Mouse (Mus musculus) cerebral cortex, adult 2 months (tissue): ENCODE data around the gene Rnf2.

ENCODE experiments used
- WGBS: fragments of 180-500 bp; shearing (Covaris S2); methylation state at CpG from one replicate; pipeline ENCODE4 v1.1.7; 2018; 5-methylcytosine and 5-hydroxymethylcytosine counted together

The Rnf2 gene

DNA sequence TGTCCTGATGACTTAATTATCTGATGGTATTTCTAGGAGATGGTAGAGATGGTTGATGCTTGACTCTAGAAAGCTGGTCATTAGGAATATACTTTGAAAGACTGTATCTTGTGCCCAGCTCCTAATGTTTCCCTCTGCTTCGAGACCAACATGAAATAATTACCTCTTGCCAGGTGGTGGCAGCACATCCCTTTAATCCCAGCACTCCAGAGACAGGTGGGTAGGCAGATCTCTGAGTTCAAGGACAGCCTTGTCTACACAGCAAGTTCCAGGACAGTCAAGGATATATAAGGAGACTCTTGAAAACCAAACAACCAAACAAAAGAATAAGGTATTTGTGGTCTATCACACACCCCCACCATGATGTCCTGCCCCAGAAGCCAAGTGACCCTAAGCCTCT lies 17.2 kb downstream of the Rnf2 start:
- WGBS, result 62% methylated on average over 1 of the region's 1 CpGs

DNA sequence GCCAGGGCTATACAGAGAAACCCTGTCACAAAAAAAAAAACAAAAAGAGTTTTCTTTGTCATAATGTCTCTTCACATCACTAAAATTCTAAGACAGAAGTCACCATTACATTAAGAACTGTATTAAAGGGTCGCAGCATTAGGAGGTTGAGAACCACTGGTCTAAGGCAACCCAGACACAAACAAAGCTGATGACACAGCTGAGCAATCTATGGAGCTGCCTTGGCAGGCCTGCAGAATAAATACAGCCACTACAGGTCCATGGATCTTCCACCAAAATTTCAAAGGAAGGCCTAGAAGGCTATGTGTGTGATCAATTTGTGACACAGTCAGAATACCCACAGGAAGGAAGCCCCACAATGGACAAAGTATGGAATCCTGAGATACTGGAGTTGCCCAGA lies 18.3 kb downstream of the Rnf2 start:
- 98% methylated on average over 1 of the region's 1 CpGs for WGBS

GRCm38 (mm10) chr1:151472386-151472785 lies 28.4 kb downstream of the Rnf2 start:
- WGBS, result 91% methylated on average over 8 of the region's 8 CpGs

DNA sequence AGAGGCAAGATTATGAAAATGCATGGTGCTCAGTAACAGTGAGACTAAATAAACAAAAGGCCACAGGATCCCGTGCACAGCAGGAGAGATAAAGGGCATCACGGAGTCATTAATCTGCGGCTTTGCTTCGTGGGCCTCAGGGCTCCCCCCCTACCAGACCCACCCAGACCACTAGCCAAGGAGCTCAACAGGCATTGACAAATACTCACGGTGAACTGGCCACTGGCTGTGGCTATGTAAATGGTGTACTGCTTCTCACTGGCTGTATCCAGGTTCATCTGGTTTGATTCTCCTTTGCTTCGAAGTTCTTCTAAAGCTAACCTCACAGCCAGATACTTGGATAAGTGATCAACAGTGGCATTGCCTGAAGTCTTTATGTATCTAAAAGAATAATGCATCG lies 29.3 kb downstream of the Rnf2 start:
- WGBS, result 61% methylated on average over 7 of the region's 7 CpGs

DNA sequence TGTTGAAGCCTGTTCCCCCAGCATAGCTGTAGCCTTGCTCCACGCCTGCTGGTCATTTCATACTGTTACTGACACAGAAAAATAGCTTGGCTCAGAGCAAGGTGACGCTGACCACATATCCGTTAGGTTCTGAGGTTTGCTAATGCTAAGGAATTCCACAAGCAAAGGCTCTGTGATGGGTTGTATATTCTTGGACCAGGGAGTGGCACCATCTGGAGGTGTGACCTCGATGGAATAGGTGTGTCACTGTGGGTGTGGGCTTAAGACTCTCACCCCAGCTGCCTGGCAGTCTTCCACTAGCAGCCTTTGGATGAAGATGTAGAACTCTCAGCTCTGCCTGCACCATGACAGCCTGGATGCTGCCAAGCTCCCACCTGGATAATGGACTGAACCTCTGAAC lies 34.2 kb downstream of the Rnf2 start:
- 88% methylated on average over 4 of the region's 4 CpGs for WGBS

- WGBS, result 62% methylated on average over 4 of the region's 4 CpGs
These were observed 35.8 kb downstream of the Rnf2 start for GRCm38 (mm10) chr1:151464914-151465313.

DNA sequence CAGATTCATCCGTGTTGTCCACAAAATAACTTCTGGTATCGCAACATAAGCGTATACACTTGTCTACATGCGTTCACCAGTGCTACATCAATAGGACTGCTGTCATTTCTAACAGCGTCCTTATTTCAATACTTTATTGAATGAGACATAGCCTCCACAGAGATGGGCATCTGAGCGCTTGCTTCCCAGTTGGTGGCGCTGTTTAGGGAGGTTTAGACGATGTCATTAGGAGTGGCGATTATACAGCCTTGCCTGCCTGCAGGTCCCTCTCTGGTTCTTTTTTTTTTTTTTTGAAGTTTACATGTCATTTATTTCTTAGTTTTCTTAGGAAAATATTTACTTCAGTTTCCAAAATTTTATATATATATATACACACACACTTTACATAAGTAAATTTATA lies 39.5 kb downstream of the Rnf2 start:
- 77% methylated on average over 9 of the region's 9 CpGs for WGBS

DNA sequence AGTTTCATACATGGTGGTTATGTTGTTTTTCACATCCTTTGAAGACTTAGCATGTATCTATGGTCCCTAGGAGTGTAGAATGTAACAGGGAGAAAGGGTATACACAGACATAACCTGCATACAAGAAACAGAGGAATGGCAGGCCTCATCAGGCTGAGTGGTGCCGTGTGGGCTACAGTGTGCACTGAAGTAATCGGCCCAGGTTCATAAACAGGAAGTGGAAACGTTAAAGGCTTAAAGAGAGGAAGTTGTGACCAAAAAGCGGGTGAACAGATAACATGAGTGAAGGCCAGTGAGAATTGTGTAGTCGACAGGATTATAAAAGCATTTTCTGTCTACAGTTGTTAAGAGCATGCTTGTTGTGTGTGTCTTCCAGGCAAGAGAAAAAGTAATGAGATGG lies 43.7 kb downstream of the Rnf2 start:
- 78% methylated on average over 5 of the region's 5 CpGs for WGBS

GRCm38 (mm10) chr1:151451946-151452345 lies 48.8 kb downstream of the Rnf2 start:
- 97% methylated on average over 11 of the region's 11 CpGs for WGBS

DNA sequence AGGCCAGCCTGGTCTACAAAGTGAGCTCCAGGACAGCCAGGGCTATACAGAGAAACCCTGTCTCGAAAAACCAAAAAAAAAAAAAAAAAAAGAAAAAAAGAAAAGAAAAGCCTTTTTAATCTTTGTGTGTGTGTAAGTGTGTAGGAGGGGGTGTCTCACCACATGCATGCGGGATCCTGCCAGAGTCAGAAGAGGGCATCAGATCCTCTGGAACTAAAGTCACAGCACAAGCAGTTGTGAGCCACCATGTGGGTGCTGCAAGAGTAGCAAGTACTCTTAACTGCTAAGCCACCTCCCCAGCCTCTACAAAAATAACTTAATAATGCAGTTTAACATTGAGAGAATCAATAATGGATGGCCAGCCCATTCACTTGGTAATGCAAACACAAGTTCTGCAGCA lies 49.9 kb downstream of the Rnf2 start:
- WGBS, result 46% methylated on average over 2 of the region's 2 CpGs

DNA sequence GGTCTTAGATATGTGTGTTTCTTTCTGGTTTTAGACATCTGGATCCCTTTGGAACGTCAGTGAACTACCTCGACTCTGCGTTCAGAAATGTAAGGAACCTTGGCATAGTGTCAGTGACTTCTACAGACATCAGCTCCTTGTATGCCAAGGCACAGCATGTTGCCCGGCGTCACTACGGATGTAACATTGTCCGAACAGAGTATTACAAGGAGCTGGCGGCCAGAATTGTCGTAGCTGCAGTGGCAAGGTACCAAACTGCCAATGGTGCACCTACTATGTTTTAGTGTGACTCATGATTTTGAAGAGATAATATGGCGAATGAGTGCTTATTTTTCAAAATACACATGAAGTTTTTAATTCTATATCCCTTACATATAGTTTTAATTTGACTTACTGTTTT lies 50.9 kb downstream of the Rnf2 start:
- WGBS, result 90% methylated on average over 10 of the region's 10 CpGs

DNA sequence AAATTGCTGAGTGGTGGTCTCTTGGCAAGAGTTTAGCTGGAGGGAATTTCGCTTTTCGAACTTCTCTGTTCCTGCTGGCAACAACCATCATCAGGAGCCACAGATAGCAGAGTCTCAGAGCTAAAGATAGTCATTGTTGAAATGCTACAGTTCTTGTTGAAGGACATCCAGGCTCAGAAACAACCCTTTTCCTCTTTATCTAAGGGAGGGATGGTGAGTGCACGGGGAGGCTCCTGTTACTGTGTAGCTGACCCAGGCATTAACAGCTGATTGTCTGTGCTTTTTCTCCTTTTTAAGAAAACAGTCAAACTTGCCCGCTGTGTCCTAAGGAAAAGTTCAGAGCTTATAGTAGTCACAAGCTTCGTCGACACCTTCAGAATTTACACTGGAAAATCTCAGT lies 65.3 kb downstream of the Rnf2 start:
- WGBS, result 86% methylated on average over 6 of the region's 6 CpGs

DNA sequence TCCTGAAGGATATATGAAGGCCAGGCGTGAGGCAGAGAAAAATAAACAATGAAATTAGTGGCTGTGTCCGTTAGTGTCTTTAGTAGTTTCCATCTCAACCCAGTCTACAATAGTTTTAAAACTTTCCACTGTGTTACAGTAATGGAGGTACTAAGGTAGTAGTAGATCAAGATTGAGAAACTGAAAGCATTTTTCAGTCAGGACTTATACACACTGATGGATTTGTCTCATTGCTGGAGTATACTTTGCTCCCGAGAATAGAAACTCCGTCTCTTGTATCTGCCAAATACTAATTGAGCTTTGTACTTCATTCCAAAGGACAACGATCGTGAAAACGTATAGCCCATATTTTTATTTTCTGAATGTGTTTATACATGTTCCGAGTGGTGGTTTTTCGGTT lies 71.4 kb downstream of the Rnf2 start:
- 22% methylated on average over 9 of the region's 9 CpGs for WGBS

DNA sequence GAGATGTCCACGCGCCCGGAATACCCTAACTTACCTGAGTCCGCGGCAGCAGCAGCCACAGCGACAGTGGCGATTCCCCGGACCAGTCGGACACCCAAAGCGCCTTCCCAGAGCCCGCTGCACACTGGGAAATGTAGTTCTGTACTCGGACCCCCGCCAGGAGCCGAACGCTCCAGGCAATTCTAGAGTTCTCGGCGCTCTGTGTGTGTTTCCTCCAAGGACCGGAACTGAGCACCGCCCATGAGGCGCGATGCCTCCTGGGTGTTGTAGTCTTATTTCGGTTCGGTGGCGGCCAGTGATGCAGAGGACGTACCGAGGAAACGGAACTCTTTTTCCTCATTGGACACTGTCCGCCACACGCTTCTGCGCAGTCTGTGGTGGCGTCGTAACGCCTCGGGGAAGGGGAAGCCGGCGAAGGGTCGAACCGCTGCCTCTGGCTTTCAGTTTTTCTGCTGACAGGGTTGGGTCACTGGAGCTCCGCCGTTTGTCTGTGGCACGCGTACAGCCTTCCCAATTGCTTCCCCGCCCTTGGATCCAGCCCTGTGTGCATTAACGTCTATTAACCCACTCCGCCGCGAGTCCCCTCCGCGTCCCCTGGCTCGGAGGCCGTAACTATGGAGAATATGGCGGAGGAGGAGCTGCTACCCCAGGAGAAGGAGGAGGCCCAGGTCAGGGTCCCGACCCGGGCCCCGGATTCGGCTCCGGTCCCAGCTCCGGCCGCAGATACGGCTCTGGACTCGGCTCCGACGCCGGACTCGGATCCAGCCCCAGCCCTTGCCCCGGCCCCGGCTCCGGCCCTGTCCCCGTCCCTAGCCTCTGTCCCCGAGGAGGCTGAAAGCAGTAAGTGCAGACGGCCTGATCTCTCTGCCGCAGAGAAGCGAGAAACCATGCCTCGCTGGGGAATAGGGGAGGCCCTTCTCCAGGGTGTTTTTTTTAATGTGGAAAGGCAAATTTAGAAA lies 72.2 kb downstream of the Rnf2 start, which contains the start of the genes Swt1 and Trmt1l:
Gene Swt1 (minus strand): TSS at position 193 of the 959 bp plus-strand sequence.
Gene Trmt1l (plus strand): TSS at position 280 of the 959 bp plus-strand sequence.
- under 1% methylated on average over 74 of the region's 74 CpGs for WGBS

GRCm38 (mm10) chr1:151427888-151428262 lies 72.9 kb downstream of the Rnf2 start:
- 1% methylated on average over 26 of the region's 26 CpGs for WGBS

DNA sequence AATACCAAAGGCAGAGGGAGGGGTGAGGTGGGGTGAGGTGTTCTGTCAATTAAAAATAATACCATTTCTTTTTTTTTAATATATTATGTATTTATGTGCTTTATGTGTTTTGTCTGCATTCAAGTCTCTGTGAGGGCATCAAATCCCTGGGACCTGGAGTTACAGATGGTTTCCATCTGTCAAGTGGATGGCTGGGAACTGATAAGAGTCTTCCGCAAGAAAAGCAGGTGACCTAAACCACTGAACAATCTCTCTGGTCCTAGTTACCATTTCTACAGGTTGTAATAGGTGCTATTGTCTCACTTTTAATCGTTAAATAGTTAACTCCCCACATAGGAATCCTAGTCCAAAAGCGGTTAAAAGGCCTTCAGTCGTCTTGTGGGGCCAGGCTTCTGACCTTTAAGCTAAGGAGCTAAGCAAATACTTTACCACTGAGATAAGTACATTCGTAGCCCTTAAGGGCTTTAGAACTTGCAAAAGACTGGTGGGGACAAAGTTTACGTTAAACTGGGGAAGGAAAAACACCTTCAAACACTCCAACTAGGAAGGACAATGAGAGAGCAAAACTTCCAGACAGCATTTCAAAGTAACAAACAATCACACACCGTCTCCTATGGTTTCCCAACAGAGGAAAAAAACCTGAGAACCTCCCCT lies 73.7 kb downstream of the Rnf2 start:
- 34% methylated on average over 7 of the region's 7 CpGs for WGBS

- 79% methylated on average over 3 of the region's 3 CpGs for WGBS
These were observed 78.6 kb downstream of the Rnf2 start for GRCm38 (mm10) chr1:151422178-151422577.

DNA sequence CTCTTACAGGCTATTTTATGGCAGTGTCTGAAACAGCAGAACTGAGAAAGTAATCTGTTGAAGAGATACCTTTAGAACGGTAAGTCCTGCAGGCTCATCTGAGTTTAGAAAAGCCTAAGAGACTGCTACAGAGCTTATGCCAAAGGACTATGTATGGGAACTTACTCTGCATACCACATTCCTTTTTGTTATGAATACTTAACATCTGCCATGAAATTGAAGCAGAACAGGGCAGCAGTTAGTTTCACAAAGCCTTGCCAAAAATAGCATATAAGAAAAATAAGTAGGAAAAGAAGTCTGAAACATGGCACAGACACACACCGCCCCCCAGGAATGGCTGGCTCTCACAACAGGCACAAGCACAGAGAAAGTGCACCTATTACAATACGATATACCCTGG lies 90.9 kb downstream of the Rnf2 start:
- 56% methylated on average over 3 of the region's 3 CpGs for WGBS
